Mouse (Mus musculus): ENCODE measurements around the gene Sema3a. TPM values are rescaled to one million over a fixed set of nuclear protein-coding genes. Genes with fewer than 3 reads are reported as not detected.

Gene Sema3a
- total RNA-seq, 2 experiments from 2014 or later: 27.0 to 27.1 TPM

- intact Hi-C loops (cut with DNase I): loop anchor here (5.0 kb wide), 1 partner anchor 221 kb away; no protein-coding TSS in a partner anchor
- DNase-seq (ENCODE audit: low spot score in 2 of 2): no peak
These were observed 280.9 kb downstream of the Sema3a start for GRCm38 (mm10) chr5:13406131-13406530.

- intact Hi-C loops (cut with DNase I): no loop called here
These were observed 286.7 kb downstream of the Sema3a start for GRCm38 (mm10) chr5:13411920-13412319.

GRCm38 (mm10) chr5:13413915-13414525 lies 288.8 kb downstream of the Sema3a start:
- no peak for DNase-seq (ENCODE audit: low spot score in 2 of 2)
- intact Hi-C loops (cut with DNase I): no loop called here

More at GRCm38 (mm10) chr5:13411920-13412319, 286.7 kb downstream of the Sema3a start:
- no peak for DNase-seq (ENCODE audit: low spot score in 2 of 2)

- DNase-seq (ENCODE audit: low spot score in 2 of 2): no peak
These were observed 291.9 kb downstream of the Sema3a start for GRCm38 (mm10) chr5:13416960-13417710.

GRCm38 (mm10) chr5:13421276-13421925 lies 296.2 kb downstream of the Sema3a start:
- peak in 1 of 2 experiments; percentile 63 for DNase-seq (ENCODE audit: low spot score in 2 of 2)
- intact Hi-C loops (cut with DNase I): no loop called here

More at GRCm38 (mm10) chr5:13416960-13417710, 291.9 kb downstream of the Sema3a start:
- intact Hi-C loops (cut with DNase I): no loop called here

- peak in 1 of 2 experiments; percentile 12 for DNase-seq (ENCODE audit: low spot score in 2 of 2)
- intact Hi-C loops (cut with DNase I): no loop called here
These were observed 303.5 kb downstream of the Sema3a start for GRCm38 (mm10) chr5:13428702-13429101.

GRCm38 (mm10) chr5:13431827-13432226 lies 306.6 kb downstream of the Sema3a start:
- intact Hi-C loops (cut with DNase I): no loop called here
- no peak for DNase-seq (ENCODE audit: low spot score in 2 of 2)

GRCm38 (mm10) chr5:13432574-13432973 lies 307.4 kb downstream of the Sema3a start:
- no peak for DNase-seq (ENCODE audit: low spot score in 2 of 2)
- intact Hi-C loops (cut with DNase I): no loop called here

GRCm38 (mm10) chr5:13433303-13433702 lies 308.1 kb downstream of the Sema3a start:
- intact Hi-C loops (cut with DNase I): no loop called here
- no peak for DNase-seq (ENCODE audit: low spot score in 2 of 2)

- intact Hi-C loops (cut with DNase I): no loop called here
- DNase-seq (ENCODE audit: low spot score in 2 of 2): no peak
These were observed 315.9 kb downstream of the Sema3a start for GRCm38 (mm10) chr5:13441112-13441511.

GRCm38 (mm10) chr5:13460182-13461001 lies 335.2 kb downstream of the Sema3a start:
- intact Hi-C loops (cut with DNase I): no loop called here

GRCm38 (mm10) chr5:13468856-13469255 lies 343.6 kb downstream of the Sema3a start:
- intact Hi-C loops (cut with DNase I): no loop called here
- peak in 1 of 2 experiments; percentile 9 for DNase-seq (ENCODE audit: low spot score in 2 of 2)

More at GRCm38 (mm10) chr5:13460182-13461001, 335.2 kb downstream of the Sema3a start:
- no peak for DNase-seq (ENCODE audit: low spot score in 2 of 2)

- DNase-seq (ENCODE audit: low spot score in 2 of 2): peak in 1 of 2 experiments; percentile 62
- intact Hi-C loops (cut with DNase I): no loop called here
These were observed 344.2 kb downstream of the Sema3a start for GRCm38 (mm10) chr5:13469401-13469800.

GRCm38 (mm10) chr5:13470057-13470905 lies 345.1 kb downstream of the Sema3a start:
- peak; percentile 21 to 57 for DNase-seq (ENCODE audit: low spot score in 2 of 2)
- intact Hi-C loops (cut with DNase I): no loop called here

- intact Hi-C loops (cut with DNase I): no loop called here
- DNase-seq (ENCODE audit: low spot score in 2 of 2): peak; percentile 11 to 72
These were observed 352.4 kb downstream of the Sema3a start for GRCm38 (mm10) chr5:13477653-13478052.

GRCm38 (mm10) chr5:13488671-13489070 lies 363.5 kb downstream of the Sema3a start:
- DNase-seq (ENCODE audit: low spot score in 2 of 2): no peak
- intact Hi-C loops (cut with DNase I): no loop called here

GRCm38 (mm10) chr5:13495967-13496366 lies 370.8 kb downstream of the Sema3a start:
- peak in 1 of 2 experiments; percentile 69 for DNase-seq (ENCODE audit: low spot score in 2 of 2)
- intact Hi-C loops (cut with DNase I): loop anchor here (5.0 kb wide), 1 partner anchor 94 kb away; no protein-coding TSS in a partner anchor

- intact Hi-C loops (cut with DNase I): loop anchor here (5.0 kb wide), 1 partner anchor 98 kb away; no protein-coding TSS in a partner anchor
- peak; percentile 16 to 91 for DNase-seq (ENCODE audit: low spot score in 2 of 2)
These were observed 374.6 kb downstream of the Sema3a start for GRCm38 (mm10) chr5:13499835-13500234.
